Mouse (Mus musculus) liver, postnatal 0 days (tissue): ENCODE results near the gene Slc26a6.

Source experiments
- CTCF ChIP-seq: sonication (generic); IDR thresholded peaks from 2 replicates; pipeline ENCODE4 v1.5.1; 2016; ENCODE audit warnings: antibody characterized with exemption, low read depth
- EP300 ChIP-seq: IDR thresholded peaks from 2 replicates; pipeline ENCODE4 v1.6.1; 2016; ENCODE audit warnings: antibody characterized with exemption, low read depth, mild to moderate bottlenecking

DNA sequence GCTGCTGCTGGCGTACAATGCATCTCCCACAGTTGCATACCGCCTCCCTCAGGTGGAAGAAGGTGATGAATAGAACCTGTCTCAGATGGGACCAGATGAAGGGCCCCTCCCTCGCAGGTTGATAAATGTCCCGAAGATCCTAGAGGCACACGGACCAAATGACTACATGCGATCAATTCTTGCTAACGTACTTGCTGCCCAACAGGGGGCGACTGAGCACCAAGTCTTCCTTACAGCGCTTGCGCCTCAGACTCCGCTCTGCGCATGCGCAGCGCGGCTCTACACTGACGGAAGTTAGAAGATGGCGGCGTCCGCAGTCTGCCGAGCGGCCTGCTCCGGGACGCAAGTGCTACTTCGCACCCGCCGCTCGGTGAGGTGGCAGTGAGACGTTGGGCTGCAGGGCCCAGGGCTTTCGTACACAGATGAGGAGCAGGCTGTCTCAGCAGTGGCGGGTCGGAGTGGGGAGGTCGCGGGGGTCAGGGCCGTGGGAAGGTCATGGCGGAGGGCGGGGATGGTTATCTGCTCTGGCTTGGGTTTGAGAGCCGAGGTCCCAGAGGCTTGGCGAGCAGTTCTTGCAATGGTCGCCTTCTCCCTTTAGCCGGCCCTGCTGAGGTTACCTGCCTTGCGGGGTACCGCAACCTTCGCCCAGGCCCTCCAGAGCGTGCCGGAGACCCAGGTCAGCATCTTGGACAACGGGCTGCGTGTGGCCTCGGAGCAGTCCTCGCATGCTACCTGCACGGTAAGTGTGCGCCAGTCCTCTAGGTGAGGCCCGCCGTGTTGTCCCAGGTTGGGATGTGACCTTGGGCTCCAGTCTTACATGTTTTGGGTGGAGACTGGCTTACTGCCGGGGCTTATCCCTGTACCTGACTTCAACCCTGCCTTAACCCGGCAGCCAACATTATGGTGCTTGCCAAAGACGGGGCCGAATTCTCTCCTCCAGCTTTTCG is 83.6 kb downstream of the Slc26a6 start, which contains the start of gene Uqcrc1:
- TF ChIP-seq EP300: no peak
- TF ChIP-seq CTCF: peak; percentile 99
